Mouse (Mus musculus): ENCODE measurements around the gene Spert. TPM values are rescaled to one million over a fixed set of nuclear protein-coding genes. Genes with fewer than 3 reads are reported as not detected.

The Spert gene
- total and polyA plus RNA-seq, 2 experiments = not detected

DNA sequence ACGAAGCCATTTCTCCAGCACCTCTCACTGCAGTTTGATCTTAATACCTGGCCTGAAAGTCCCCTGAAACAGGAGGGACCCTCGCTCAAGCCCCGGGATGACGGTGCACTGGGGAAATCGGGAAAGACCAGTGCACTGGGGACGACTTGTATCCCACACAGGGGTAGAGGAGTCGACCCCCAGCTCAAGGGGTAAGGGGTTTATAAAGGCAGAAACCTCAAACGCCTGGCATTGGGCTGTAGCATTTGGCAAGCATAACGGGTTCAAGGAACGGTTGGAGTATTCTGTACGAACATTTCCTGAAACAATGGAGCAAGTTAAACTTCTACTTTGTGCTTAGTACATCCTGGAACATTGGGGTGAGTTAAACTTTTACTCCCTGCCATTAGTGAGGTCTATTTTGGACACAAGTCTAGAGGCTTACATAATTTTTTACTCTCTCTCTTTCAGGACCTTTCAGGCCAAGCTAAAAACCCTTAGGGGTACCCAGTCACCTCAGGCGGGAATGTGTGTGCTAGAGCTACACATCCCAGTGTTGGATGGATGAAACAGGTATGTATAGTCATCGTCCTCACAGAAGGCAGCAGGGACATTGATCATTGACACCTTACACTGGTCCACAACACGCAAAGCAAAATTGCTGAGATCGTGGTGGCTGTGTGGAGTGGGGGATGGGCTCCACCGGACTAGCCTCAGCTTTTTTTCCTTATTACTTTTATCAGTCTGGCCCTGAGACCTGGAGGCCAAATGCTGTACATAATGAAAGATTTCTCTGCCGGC is 52.5 kb downstream of the Spert start:
- Histone ChIP-seq H3K27ac (replicated peaks; ENCODE audit: insufficient read depth, low read depth, low read length) (no peak overlapping the region), H3K9ac (ENCODE audit: low read depth, low read length) (no peak overlapping the region), H3K79me2 (ENCODE audit: control insufficient read depth, insufficient read depth, low read length) (no peaks in the 10 kb centered on the region), H3K36me3 (ENCODE audit: control insufficient read depth, insufficient read depth, low read length) (no peaks in the 10 kb centered on the region), H3K4me3 (ENCODE audit: insufficient read depth, low read depth, low read length) (no peak overlapping the region), H3K27me3 (ENCODE audit: control insufficient read depth, insufficient read depth, low read length) (no peaks in the 10 kb centered on the region), H3K4me1 (ENCODE audit: control insufficient read depth, insufficient read depth, low read length) (no peaks in the 10 kb centered on the region)
- no peak for TF ChIP-seq CTCF (IDR thresholded peaks at IDR 0.05; ENCODE audit: low read depth, low read length)
- TF ChIP-seq POLR2A (IDR thresholded peaks at IDR 0.05; ENCODE audit: extremely low read depth, insufficient read depth, low read length) = no peak
- WGBS = 58% methylated on average over 17 of the region's 17 CpGs
- DNase-seq (ENCODE audit: extremely low read depth, low read depth, low spot score) = no peak

DNA sequence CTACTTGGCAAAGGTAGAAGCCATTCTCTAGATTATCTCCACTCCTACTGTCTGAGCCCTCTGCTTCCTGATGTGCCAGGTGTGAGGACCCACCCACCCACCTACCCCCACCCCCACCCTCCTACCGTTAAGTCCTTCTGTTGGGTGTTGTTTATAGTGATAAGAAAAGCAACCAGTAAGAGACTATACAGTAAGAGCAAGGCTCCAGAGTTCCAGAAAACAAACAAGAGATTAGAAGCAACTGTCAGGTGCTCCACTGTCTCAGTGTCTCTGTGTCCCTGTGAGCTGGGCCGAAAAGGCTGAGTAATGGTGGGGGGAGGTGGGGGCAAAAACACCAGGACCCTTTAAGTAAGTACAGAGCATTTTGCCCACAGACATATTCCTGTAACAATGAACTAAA is 53.7 kb downstream of the Spert start:
- Histone ChIP-seq H3K79me2 (ENCODE audit: control insufficient read depth, insufficient read depth, low read length) (no peaks in the 10 kb centered on the region), H3K4me1 (ENCODE audit: control insufficient read depth, insufficient read depth, low read length) (no peaks in the 10 kb centered on the region), H3K9ac (ENCODE audit: low read depth, low read length) (no peak overlapping the region), H3K27me3 (ENCODE audit: control insufficient read depth, insufficient read depth, low read length) (no peaks in the 10 kb centered on the region), H3K36me3 (ENCODE audit: control insufficient read depth, insufficient read depth, low read length) (no peaks in the 10 kb centered on the region), H3K4me3 (ENCODE audit: insufficient read depth, low read depth, low read length) (no peak overlapping the region), H3K27ac (replicated peaks; ENCODE audit: insufficient read depth, low read depth, low read length) (no peak overlapping the region)
- TF ChIP-seq CTCF (IDR thresholded peaks at IDR 0.05; ENCODE audit: low read depth, low read length) (no peak), POLR2A (IDR thresholded peaks at IDR 0.05; ENCODE audit: extremely low read depth, insufficient read depth, low read length) (no peak)
- WGBS = 48% methylated on average over 2 of the region's 2 CpGs
- DNase-seq (ENCODE audit: extremely low read depth, low read depth, low spot score) = no peak

Other genes with a start within 250 kb of the Spert start
- gene Siah3, start 137.1 kb downstream of the Spert start, total RNA-seq (2014; rRNA removed) = not detected in 2 replicates
- gene Siah3, start 137.1 kb downstream of the Spert start, polyA plus RNA-seq (2012; rRNA removed) = not detected in 2 replicates
- not detected in 2 replicates for gene Erich6b, start 49.1 kb upstream of the Spert start, total RNA-seq (2014; rRNA removed)
- not detected in 2 replicates for gene Erich6b, start 49.1 kb upstream of the Spert start, polyA plus RNA-seq (2012; rRNA removed)
- 10.9 and 12.3 TPM in 2 replicates for gene Cog3, start 161.4 kb upstream of the Spert start, total RNA-seq (2014; rRNA removed)
- gene Cog3, start 161.4 kb upstream of the Spert start, polyA plus RNA-seq (2012; rRNA removed) = 4.2 and 5.3 TPM in 2 replicates
- gene Slc25a30, start 193.9 kb upstream of the Spert start, total RNA-seq (2014; rRNA removed) = 10.5 and 14.8 TPM in 2 replicates
- 7.3 and 17.4 TPM in 2 replicates for gene Slc25a30, start 193.9 kb upstream of the Spert start, polyA plus RNA-seq (2012; rRNA removed)